Mouse (Mus musculus): ENCODE measurements around the gene Gm10128.
"Not testable (repeated sequence)": the region's sequence is repeated elsewhere in the genome, so short reads cannot be mapped to it uniquely, and the experiment has no call there.

The Gm10128 gene

DNA sequence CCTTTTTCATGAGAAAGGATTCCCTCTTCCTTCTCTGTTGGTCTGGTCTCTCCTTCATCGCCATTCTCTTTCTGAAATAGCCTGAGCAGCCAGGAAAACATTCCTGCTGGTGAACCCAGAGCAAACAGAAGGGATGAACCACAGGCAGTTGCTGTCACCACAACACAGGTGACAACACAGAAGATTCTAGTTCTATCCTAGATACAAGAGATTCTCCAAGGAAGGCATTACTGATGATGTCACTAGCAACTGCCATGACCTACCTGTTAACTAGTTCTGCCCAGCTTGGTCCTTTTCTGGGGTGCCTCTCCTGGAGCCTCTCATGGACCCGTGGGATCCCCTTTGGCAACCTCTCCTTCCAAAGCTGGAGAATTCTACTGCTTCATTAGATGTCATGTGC is at the start of gene Gm10128:
Gene Gm10128, minus strand, starts transcription at position 101 of the 400 bp plus-strand sequence.
- DNase-seq (ENCODE audit: low spot score): not testable (repeated sequence)

DNA sequence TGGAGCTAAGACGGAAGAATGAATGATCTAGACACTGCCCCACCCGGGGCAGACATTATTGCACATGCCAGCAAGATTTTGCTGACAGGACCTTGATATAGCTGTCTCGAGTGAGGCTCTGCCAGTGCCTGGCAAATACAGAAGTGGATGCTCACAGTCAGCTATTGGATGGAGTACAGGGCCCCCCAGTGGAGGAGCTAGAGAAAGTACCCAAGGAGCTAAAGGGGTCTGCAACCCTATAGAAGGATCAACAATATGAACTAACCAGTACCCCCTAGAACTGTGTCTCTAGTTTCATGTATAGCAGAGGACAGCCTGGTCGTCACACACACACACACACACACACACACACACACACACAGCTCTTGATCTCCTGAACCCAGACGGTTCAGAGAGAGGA is 37.4 kb upstream of the Gm10128 start:
- DNase-seq (ENCODE audit: low spot score): not testable (repeated sequence)

DNA sequence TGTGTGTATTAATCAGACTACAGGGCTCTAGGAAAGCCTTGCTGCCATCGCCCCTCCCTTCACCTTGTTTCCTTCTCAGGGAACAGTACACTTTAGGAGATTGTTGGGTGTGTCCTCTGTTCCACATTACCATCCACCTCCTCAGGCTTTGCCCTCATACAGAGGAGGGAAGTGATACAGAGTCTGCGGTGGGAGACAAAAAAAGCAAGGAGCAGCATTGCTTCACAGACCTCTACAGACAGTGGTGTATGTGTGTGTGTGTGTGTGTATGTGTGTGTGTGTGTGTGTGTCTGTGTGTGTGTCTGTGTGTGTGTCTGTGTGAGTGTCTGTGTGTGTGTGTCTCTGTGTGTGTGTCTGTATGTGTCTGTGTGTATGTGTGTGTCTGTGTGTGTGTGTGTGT is 18.7 kb upstream of the Gm10128 start:
- not testable (repeated sequence) for DNase-seq (ENCODE audit: low spot score)

DNA sequence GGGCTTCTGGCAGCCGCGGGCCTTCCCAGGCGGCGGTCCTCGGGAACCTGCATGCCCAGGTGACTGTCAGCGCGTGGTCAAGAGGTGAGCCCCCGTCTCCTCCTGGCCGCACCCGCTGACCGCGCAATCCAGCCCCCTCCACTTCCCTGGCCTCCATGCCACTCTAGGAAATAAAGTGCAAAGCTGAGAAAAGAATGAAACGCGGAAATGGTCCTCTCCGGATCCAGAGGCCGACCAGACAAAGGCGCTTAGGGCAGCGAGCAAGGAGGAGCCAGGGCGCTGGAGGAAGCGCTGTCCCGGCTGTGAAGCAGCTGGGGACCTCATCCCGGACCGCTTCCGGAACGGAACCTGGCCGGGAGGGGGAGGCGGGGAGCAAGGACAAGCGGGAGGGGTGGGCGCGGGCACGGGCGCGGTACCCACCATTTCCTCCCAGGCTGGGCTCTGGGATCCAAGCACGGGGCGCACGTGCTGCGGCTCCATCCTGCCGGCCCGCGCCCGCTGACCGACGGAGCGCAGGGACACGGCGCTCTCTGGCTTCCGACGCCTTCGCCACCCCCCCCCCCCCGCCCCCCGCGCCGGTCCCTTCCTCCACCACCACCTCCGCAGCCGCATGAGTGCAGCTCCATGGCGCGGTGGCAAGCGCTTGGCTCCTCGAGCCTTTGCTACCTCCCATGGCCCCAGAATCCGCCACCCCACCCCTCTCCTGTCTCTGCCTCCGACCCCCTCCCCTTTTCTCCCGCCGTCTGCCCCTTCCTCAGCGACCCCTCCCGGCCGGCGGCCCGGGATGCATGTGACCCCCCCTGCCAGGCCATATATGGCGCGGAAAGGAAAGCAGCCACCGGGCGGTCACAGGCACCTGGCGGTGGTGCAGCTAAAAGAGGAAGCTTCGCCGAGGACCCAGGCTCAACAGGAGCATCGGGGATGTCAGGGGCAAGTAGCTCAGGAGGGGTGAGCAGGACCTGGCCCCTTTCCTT is 14.6 kb upstream of the Gm10128 start:
- DNase-seq (ENCODE audit: low spot score): not testable (repeated sequence)

DNA sequence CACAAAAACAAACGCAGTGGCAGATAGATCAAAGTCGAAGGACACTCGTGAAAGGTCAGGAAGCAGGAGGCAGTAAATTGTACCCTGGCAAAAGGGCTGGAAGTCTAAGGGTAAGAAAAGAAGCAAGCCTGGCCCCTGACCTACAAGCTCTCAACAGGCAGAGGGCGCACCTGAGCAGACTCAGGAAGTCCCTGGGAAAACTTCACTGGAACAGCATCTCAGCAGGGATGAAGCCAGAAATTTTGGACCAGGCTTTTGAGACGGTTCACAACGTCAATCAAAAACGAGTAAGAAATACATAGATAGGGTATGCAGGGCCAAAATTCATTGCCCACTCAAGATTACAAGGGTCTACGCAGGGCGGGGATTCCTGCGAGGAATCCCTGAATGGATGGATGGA is 13.7 kb upstream of the Gm10128 start:
- not testable (repeated sequence) for DNase-seq (ENCODE audit: low spot score)

DNA sequence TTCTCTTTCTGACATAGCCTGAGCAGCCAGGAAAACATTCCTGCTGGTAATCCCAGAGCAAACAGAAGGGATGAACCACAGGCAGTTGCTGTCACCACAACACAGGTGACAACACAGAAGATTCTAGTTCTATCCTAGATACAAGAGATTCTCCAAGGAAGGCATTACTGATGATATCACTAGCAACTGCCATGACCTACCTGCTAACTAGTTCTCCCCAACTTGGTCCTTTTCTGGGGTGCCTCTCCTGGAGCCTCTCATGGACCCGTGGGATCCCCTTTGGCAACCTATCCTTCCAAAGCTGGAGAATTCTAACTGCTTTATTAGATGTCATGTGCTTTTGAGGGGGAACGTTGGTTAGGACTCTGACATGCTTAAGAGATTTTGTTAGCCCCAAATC is 48.3 kb downstream of the Gm10128 start, which contains the start of gene Gm10338:
Gene Gm10338, minus strand, starts transcription at position 101 of the 400 bp plus-strand sequence.
- DNase-seq (ENCODE audit: low spot score): not testable (repeated sequence)
